Mouse (Mus musculus) left cerebral cortex, postnatal 10 days (tissue): ENCODE results near the gene Dtx3l. TPM values are rescaled to one million over a fixed set of nuclear protein-coding genes. Genes with fewer than 3 reads are reported as not detected.
"Not testable (repeated sequence)": the region's sequence is repeated elsewhere in the genome, so short reads cannot be mapped to it uniquely, and the experiment has no call there.

ENCODE experiments used
- DNase-seq, 2 experiments: peaks; one replicate each; pipeline ENCODE4 v3.0.0; 2021 to 2022; ENCODE audit warnings: low spot score in 2 of 2, mixed read lengths in 1 of 2; ENCODE audit errors: extremely low spot score in 1 of 2
- intact Hi-C: fragments of 180-260 bp; cut with DNase I; formaldehyde crosslinking; loops from one replicate; pipeline ENCODE4 v1.15.1; 2025
- total RNA-seq, 2 experiments: library from RNA; stranded (reverse); gene quantifications; 2 replicates each; pipeline ENCODE4 v1.2.3; 2021

Dtx3l gene
- total RNA-seq, 2 experiments from 2014 or later: 1.8 to 2.1 TPM

GRCm38 (mm10) chr16:35900541-35900940 lies 38.4 kb downstream of the Dtx3l start:
- DNase-seq: no peak
- intact Hi-C loops: no loop called here

GRCm38 (mm10) chr16:35894997-35895396 lies 44.0 kb downstream of the Dtx3l start:
- DNase-seq: no peak
- intact Hi-C loops: no loop called here

GRCm38 (mm10) chr16:35891603-35892002 lies 47.3 kb downstream of the Dtx3l start:
- intact Hi-C loops, DNase-seq: not testable (repeated sequence)

- DNase-seq: no peak
- intact Hi-C loops: no loop called here
These were observed 48.3 kb downstream of the Dtx3l start for GRCm38 (mm10) chr16:35890645-35891044.

GRCm38 (mm10) chr16:35888910-35889309 lies 50.0 kb downstream of the Dtx3l start:
- intact Hi-C loops: no loop called here
- DNase-seq: no peak

- intact Hi-C loops: no loop called here
- no peak for DNase-seq
These were observed 50.8 kb downstream of the Dtx3l start for GRCm38 (mm10) chr16:35888174-35888573.

Other genes with a start within 250 kb of the Dtx3l start
- 10 to 100 TPM; 88.5 to 94.6 TPM for gene Dirc2, start 169.8 kb downstream of the Dtx3l start, total RNA-seq
- 1 to 10 TPM; 5.5 to 6.0 TPM for gene Hspbap1, start 168.8 kb downstream of the Dtx3l start, total RNA-seq
- under 1 TPM; 0.54 to 0.89 TPM for gene Parp14, start 67.6 kb downstream of the Dtx3l start, total RNA-seq
- gene Parp9, start 681 bp downstream of the Dtx3l start, total RNA-seq: 1 to 10 TPM; 1.7 to 2.9 TPM
- 100 to 1,000 TPM in 1 of 2 experiments, 10 to 100 TPM in 1; 92.4 to 104 TPM for gene Kpna1, start 39.6 kb upstream of the Dtx3l start, total RNA-seq
- 1 to 10 TPM; 4.7 to 5.7 TPM for gene Wdr5b, start 102.0 kb upstream of the Dtx3l start, total RNA-seq
- 10 to 100 TPM; 68.0 to 72.2 TPM for gene Fam162a, start 132.4 kb upstream of the Dtx3l start, total RNA-seq
- 10 to 100 TPM; 20.0 to 23.5 TPM for gene Ccdc58, start 132.5 kb upstream of the Dtx3l start, total RNA-seq
- not detected for gene Csta1, start 192.1 kb upstream of the Dtx3l start, total RNA-seq
- gene Stfa2l1, start 217.7 kb upstream of the Dtx3l start, total RNA-seq: not detected
- not detected for gene Gm5483, start 245.1 kb upstream of the Dtx3l start, total RNA-seq